Mouse (Mus musculus): ENCODE data around the gene Myh13. TPM values are rescaled to one million over a fixed set of nuclear protein-coding genes. Genes with fewer than 3 reads are reported as not detected.

Myh13 gene
- 0.08 and 0.22 TPM in 2 replicates for polyA plus RNA-seq (2015; fragmentation: Nextera tagmentation; extraction: Ambion mirVana)

GRCm38 (mm10) chr11:67321358-67321757, at the start of gene Myh13:
TSS of gene Myh13 (plus strand) at chr11:67321658.
- WGBS = 91% methylated on average over 7 of the region's 7 CpGs
- Histone ChIP-seq H3K4me1 (no peaks in the 10 kb centered on the region), H3K27me3 (replicated peaks) (no peaks in the 10 kb centered on the region), H3K9ac (replicated peaks) (no peak within 1 kb of the TSS), H3K4me3 (replicated peaks) (no peak within 1 kb of the TSS), H3K36me3 (no peaks in the 10 kb centered on the region), H3K4me2 (no peak within 1 kb of the TSS), H3K27ac (replicated peaks) (no peak within 1 kb of the TSS), H3K9me3 (replicated peaks) (no peaks in the 10 kb centered on the region)
- no peak for ATAC-seq (ENCODE audit: low FRiP score)

GRCm38 (mm10) chr11:67276601-67277174, 44.8 kb upstream of the Myh13 start, which contains the start of gene Myh8:
TSS of gene Myh8 (plus strand) at chr11:67277124.
- 74% methylated on average over 10 of the region's 10 CpGs for WGBS
- ATAC-seq (ENCODE audit: low FRiP score) = no peak
- H3K4me3 ChIP-seq (replicated peaks) = no peak within 1 kb of the TSS

GRCm38 (mm10) chr11:67293440-67293839, 28.0 kb upstream of the Myh13 start:
- Histone ChIP-seq H3K4me2 (no peak overlapping the region), H3K9me3 (replicated peaks) (no peaks in the 10 kb centered on the region), H3K4me3 (replicated peaks) (no peak overlapping the region), H3K9ac (replicated peaks) (no peak overlapping the region), H3K4me1 (no peaks in the 10 kb centered on the region), H3K27me3 (replicated peaks) (no peaks in the 10 kb centered on the region), H3K36me3 (no peaks in the 10 kb centered on the region), H3K27ac (replicated peaks) (no peak overlapping the region)
- WGBS = 80% methylated on average over 1 of the region's 1 CpGs
- ATAC-seq (ENCODE audit: low FRiP score) = no peak

More at GRCm38 (mm10) chr11:67276601-67277174, 44.8 kb upstream of the Myh13 start, which contains the start of gene Myh8:
- Histone ChIP-seq H3K36me3 (no peaks in the 10 kb centered on the region), H3K27ac (replicated peaks) (no peak within 1 kb of the TSS), H3K4me2 (no peak within 1 kb of the TSS), H3K9me3 (replicated peaks) (no peaks in the 10 kb centered on the region), H3K4me1 (no peaks in the 10 kb centered on the region), H3K9ac (replicated peaks) (no peak within 1 kb of the TSS), H3K27me3 (replicated peaks) (no peaks in the 10 kb centered on the region)

DNA sequence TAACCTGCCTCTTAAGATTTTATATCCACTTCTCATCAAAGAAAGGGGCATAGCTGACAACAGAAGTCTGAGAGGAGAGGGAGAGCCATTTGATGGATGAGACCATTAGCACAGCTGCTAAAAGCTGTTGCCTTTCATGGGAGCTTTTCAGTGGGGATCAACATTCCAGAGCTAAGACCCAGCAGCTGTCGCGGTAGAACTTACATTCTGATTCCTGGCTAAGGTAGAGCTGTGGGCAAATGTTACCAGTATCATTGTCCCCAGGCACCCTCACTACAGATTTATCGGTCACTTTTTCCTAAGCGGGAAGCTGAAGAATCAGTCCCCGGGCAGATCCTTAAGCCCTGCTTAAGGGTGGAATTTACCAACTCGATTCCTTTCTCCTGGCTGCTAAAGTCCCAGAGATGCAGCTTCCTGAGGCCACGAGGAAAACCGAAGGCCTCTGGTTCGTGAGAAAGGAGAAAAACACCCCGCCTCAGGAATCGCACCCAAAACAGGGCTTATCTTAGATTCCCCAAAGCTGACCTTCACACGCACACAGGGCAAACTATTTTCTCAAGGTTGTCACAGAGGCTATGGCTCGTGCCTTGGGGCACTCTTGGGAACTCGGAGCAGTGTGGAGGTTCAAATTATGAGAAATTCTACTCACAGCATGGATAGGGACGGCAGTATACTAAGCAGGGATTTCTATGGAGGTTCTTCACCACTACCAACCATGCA, 7.6 kb upstream of the Myh13 start:
- WGBS = 65% methylated on average over 15 of the region's 15 CpGs

GRCm38 (mm10) chr11:67326536-67326935, 5.1 kb downstream of the Myh13 start:
- Histone ChIP-seq H3K4me1 (no peaks in the 10 kb centered on the region), H3K4me3 (replicated peaks) (no peak overlapping the region), H3K9me3 (replicated peaks) (no peaks in the 10 kb centered on the region), H3K27ac (replicated peaks) (no peak overlapping the region), H3K4me2 (no peak overlapping the region), H3K27me3 (replicated peaks) (no peaks in the 10 kb centered on the region), H3K36me3 (no peaks in the 10 kb centered on the region), H3K9ac (replicated peaks) (no peak overlapping the region)
- no peak for ATAC-seq (ENCODE audit: low FRiP score)
- WGBS = 24% methylated on average over 2 of the region's 2 CpGs

More for the DNA sequence above, 7.6 kb upstream of the Myh13 start:
- no peak overlapping the region for H3K27ac ChIP-seq (replicated peaks)
- H3K9me3 ChIP-seq (replicated peaks) = no peaks in the 10 kb centered on the region
- H3K27me3 ChIP-seq (replicated peaks) = no peaks in the 10 kb centered on the region
- no peaks in the 10 kb centered on the region for H3K36me3 ChIP-seq
- no peak overlapping the region for H3K9ac ChIP-seq (replicated peaks)
- ATAC-seq (ENCODE audit: low FRiP score) = no peak
- no peak overlapping the region for H3K4me2 ChIP-seq
- no peak overlapping the region for H3K4me3 ChIP-seq (replicated peaks)
- no peaks in the 10 kb centered on the region for H3K4me1 ChIP-seq

DNA sequence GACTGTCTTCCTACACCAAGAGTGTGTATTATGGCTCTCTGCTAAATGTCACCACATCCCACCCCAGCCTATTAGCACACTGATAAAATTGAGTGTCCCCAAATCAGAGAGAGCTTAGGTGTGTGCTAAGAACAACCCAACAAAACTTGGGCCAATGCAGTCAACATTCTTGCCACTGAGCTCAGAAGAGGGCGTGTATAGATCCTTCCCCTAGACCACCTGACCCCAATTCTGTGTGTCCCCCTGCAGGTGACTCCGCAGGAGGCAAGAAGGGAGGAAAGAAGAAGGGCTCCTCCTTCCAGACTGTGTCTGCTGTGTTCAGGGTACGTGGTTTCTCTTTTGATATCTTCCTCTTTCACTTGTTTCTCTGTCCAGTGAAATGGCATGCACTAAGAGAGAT, 23.1 kb downstream of the Myh13 start:
- H3K4me1 ChIP-seq = no peaks in the 10 kb centered on the region
- H3K27ac ChIP-seq (replicated peaks) = no peak overlapping the region
- H3K27me3 ChIP-seq (replicated peaks) = no peaks in the 10 kb centered on the region
- H3K4me3 ChIP-seq (replicated peaks) = no peak overlapping the region
- H3K4me2 ChIP-seq = no peak overlapping the region
- no peak for ATAC-seq (ENCODE audit: low FRiP score)
- no peak overlapping the region for H3K9ac ChIP-seq (replicated peaks)
- WGBS = 75% methylated on average over 3 of the region's 3 CpGs
- no peaks in the 10 kb centered on the region for H3K9me3 ChIP-seq (replicated peaks)
- no peaks in the 10 kb centered on the region for H3K36me3 ChIP-seq

DNA sequence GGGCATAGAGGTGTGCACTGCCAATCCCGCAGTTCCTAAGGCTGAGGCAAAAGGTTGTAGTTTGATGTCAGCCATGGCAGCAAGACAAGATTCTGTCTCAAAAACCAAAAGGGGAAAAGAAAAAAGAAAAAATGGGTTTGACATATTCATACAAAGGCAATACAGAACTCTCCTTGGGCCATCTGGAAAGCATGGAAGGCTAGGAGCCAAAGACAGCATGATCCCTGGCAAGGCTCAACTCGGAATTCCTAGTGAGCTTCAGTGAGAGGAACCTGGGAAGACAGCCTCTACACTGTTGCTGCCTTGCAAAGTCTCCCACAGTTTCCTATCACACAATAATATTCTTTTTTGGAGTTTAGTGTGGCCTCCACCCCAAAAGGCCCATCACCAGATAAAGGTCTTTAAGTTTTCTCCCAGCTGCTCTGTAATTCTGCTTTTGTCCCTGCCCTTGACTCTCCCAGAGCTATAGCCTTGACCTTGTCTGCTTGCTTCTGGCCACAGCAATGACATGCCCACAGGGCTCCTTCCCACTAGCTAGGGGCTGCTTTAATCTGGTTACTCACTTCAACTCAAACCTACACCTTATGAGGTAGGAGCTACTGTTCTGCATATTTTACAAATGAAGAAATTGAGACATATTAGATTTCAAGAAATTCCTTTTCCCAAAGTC, 23.9 kb downstream of the Myh13 start:
- Histone ChIP-seq H3K4me3 (replicated peaks) (no peak overlapping the region), H3K36me3 (no peaks in the 10 kb centered on the region), H3K9me3 (replicated peaks) (no peaks in the 10 kb centered on the region), H3K27me3 (replicated peaks) (no peaks in the 10 kb centered on the region), H3K4me2 (no peak overlapping the region), H3K27ac (replicated peaks) (no peak overlapping the region), H3K9ac (replicated peaks) (no peak overlapping the region), H3K4me1 (no peaks in the 10 kb centered on the region)
- ATAC-seq (ENCODE audit: low FRiP score) = no peak
- 82% methylated on average over 2 of the region's 2 CpGs for WGBS

DNA sequence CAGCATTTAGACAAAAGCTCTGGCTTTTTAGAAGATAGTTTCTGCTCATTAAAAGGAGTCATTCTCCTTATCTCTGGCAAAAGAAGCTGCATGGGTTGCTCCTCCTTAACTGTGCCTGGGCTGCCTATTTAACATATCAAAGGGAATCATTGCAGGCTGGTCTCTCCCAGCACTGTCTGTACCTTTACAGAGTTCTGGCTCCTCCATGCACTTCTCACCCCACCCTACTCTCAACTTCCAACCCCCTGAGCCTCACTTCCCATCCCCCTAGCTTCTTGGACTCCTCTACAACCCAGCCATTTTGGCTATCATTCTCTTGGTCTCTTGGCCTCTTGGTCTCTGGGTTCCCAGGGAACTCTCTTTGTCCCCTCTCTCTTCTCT, 24.4 kb downstream of the Myh13 start:
- Histone ChIP-seq H3K27ac (replicated peaks) (no peak overlapping the region), H3K27me3 (replicated peaks) (no peaks in the 10 kb centered on the region), H3K36me3 (no peaks in the 10 kb centered on the region), H3K4me3 (replicated peaks) (no peak overlapping the region), H3K9ac (replicated peaks) (no peak overlapping the region), H3K9me3 (replicated peaks) (no peaks in the 10 kb centered on the region), H3K4me2 (no peak overlapping the region), H3K4me1 (no peaks in the 10 kb centered on the region)
- ATAC-seq (ENCODE audit: low FRiP score) = no peak

DNA sequence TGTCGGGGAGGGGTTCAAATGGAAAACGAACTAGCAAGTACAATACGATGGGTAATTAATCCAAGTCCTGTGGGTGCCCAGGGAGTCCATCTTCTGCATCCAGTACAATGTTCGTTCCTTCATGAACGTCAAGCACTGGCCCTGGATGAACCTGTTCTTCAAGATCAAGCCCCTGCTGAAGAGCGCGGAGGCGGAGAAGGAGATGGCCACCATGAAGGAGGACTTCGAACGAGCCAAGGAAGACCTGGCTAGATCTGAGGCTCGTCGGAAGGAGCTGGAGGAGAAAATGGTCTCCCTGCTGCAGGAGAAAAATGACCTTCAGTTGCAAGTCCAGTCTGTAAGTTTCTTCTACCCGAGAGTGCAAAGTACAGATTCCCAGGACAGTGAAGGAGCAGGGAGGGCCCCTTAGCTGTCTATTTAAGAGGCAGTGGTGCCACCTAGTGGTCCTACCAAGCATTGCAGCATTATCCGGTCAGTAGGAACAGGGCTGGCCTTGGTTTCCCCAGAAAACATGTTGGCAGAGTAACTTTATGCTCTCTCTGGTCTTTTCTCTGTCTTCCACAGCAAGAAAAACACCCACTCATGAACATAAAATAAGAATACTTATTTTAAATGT, 28.8 kb downstream of the Myh13 start:
- H3K27ac ChIP-seq (replicated peaks) = no peak overlapping the region
- H3K27me3 ChIP-seq (replicated peaks) = no peaks in the 10 kb centered on the region
- no peak overlapping the region for H3K4me3 ChIP-seq (replicated peaks)
- H3K4me1 ChIP-seq = no peaks in the 10 kb centered on the region
- WGBS = 58% methylated on average over 14 of the region's 14 CpGs
- no peak overlapping the region for H3K9ac ChIP-seq (replicated peaks)
- peak; percentile 47; the same call in 1 of the 2 replicates for ATAC-seq (ENCODE audit: low FRiP score)
- no peaks in the 10 kb centered on the region for H3K9me3 ChIP-seq (replicated peaks)
- no peak overlapping the region for H3K4me2 ChIP-seq
- no peaks in the 10 kb centered on the region for H3K36me3 ChIP-seq

DNA sequence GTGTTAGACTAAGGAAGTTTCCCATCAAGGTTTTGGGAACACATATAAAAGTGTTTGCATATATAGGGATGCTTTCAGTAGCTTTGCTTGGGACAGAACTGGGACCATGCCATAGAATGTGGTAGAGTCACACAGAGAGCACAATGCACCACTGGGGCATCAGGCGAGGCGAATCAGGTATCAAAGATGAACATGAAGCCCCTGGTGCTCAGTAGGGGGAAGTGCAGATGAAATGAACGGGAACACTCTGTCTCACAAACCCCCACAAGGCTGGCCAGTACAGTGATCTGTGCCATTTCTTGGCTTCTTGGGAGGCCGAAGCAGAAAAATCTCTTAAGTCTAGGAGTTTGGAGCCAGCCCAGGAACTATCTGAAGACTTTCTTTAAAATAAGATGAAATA, 31.6 kb downstream of the Myh13 start:
- H3K27me3 ChIP-seq (replicated peaks) = no peaks in the 10 kb centered on the region
- 61% methylated on average over 4 of the region's 4 CpGs for WGBS
- ATAC-seq (ENCODE audit: low FRiP score) = no peak
- H3K4me1 ChIP-seq = no peaks in the 10 kb centered on the region
- no peaks in the 10 kb centered on the region for H3K36me3 ChIP-seq
- H3K9ac ChIP-seq (replicated peaks) = no peak overlapping the region
- no peak overlapping the region for H3K4me3 ChIP-seq (replicated peaks)
- no peak overlapping the region for H3K4me2 ChIP-seq
- H3K27ac ChIP-seq (replicated peaks) = no peak overlapping the region
- H3K9me3 ChIP-seq (replicated peaks) = no peaks in the 10 kb centered on the region

DNA sequence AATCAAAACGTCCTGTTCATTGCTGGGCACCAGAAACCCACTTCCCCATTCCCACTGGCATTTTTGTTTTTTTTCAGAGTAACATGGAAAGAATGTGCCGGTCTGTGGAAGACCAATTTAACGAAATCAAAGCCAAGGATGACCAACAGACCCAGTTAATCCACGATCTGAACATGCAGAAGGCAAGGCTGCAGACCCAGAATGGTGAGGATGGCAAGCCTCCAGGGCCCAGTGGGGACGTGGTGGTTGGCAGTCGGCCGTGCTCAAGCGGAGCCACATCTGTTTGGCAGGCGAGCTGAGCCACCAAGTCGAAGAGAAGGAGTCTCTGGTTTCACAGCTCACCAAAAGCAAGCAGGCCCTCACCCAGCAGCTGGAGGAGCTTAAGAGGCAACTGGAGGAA, 36.6 kb downstream of the Myh13 start:
- 73% methylated on average over 10 of the region's 10 CpGs for WGBS
- no peak for ATAC-seq (ENCODE audit: low FRiP score)
- no peaks in the 10 kb centered on the region for H3K9me3 ChIP-seq (replicated peaks)

More for the DNA sequence above, 36.6 kb downstream of the Myh13 start:
- H3K4me1 ChIP-seq = no peaks in the 10 kb centered on the region
- H3K4me3 ChIP-seq (replicated peaks) = no peak overlapping the region
- H3K4me2 ChIP-seq = no peak overlapping the region
- H3K36me3 ChIP-seq = no peaks in the 10 kb centered on the region
- H3K9ac ChIP-seq (replicated peaks) = no peak overlapping the region
- no peak overlapping the region for H3K27ac ChIP-seq (replicated peaks)
- H3K27me3 ChIP-seq (replicated peaks) = no peaks in the 10 kb centered on the region
